Mouse (Mus musculus): ENCODE results near the gene 1700067K01Rik. TPM values are rescaled to one million over a fixed set of nuclear protein-coding genes. Genes with fewer than 3 reads are reported as not detected.
A peak's percentile ranks its signal among the peaks of the same experiment; 100 is the strongest.
"Not testable (repeated sequence)": the region's sequence is repeated elsewhere in the genome, so short reads cannot be mapped to it uniquely, and the experiment has no call there.

Gene 1700067K01Rik
- polyA plus RNA-seq, 1 experiment, result 1.5 TPM

GRCm38 (mm10) chr8:84003612-84004246 is 2.4 kb downstream of the 1700067K01Rik start:
- Histone ChIP-seq H3K4me1 (ENCODE audit: control insufficient read depth, insufficient read depth, low read length) (peaks cover 7% of the 10 kb centered on the region), H3K27me3 (ENCODE audit: control insufficient read depth, insufficient read depth, low read length, poor library complexity, severe bottlenecking) (no peaks in the 10 kb centered on the region), H3K27ac (ENCODE audit: insufficient read depth, low read length) (no peak overlapping the region; the same call in 1 of the 2 replicates), H3K36me3 (ENCODE audit: control insufficient read depth, insufficient read depth, low read length, poor library complexity, severe bottlenecking) (peaks cover 18% of the 10 kb centered on the region), H3K4me3 (ENCODE audit: low read depth, low read length) (peak overlapping the region; percentile 93), H3K9ac (ENCODE audit: low read depth, poor library complexity, severe bottlenecking) (peak overlapping the region; percentile 88), H3K9me3 (replicated peaks; ENCODE audit: control insufficient read depth, insufficient read depth, low read length, poor library complexity, severe bottlenecking) (no peaks in the 10 kb centered on the region)
- TF ChIP-seq EP300 (IDR thresholded peaks at IDR 0.05; ENCODE audit: insufficient read depth, low read depth, low read length), result no peak
- TF ChIP-seq CTCF (IDR thresholded peaks at IDR 0.05; ENCODE audit: low read depth, low read length), result no peak
- no peak for TF ChIP-seq POLR2A (IDR thresholded peaks at IDR 0.05; ENCODE audit: insufficient read depth, low read length)

GRCm38 (mm10) chr8:84004533-84005201 is 3.4 kb downstream of the 1700067K01Rik start:
- H3K9ac ChIP-seq (ENCODE audit: low read depth, poor library complexity, severe bottlenecking), result peak overlapping the region; percentile 88
- peak overlapping the region; percentile 93 for H3K4me3 ChIP-seq (ENCODE audit: low read depth, low read length)
- H3K27me3 ChIP-seq (ENCODE audit: control insufficient read depth, insufficient read depth, low read length, poor library complexity, severe bottlenecking), result no peaks in the 10 kb centered on the region
- no peak for TF ChIP-seq EP300 (IDR thresholded peaks at IDR 0.05; ENCODE audit: insufficient read depth, low read depth, low read length)
- peak; percentile 19 for TF ChIP-seq POLR2A (IDR thresholded peaks at IDR 0.05; ENCODE audit: insufficient read depth, low read length)
- no peaks in the 10 kb centered on the region for H3K9me3 ChIP-seq (replicated peaks; ENCODE audit: control insufficient read depth, insufficient read depth, low read length, poor library complexity, severe bottlenecking)
- peaks cover 13% of the 10 kb centered on the region for H3K36me3 ChIP-seq (ENCODE audit: control insufficient read depth, insufficient read depth, low read length, poor library complexity, severe bottlenecking)
- H3K4me1 ChIP-seq (ENCODE audit: control insufficient read depth, insufficient read depth, low read length), result peaks cover under 1% of the 10 kb centered on the region
- H3K27ac ChIP-seq (ENCODE audit: insufficient read depth, low read length), result peak overlapping the region; percentile 62

GRCm38 (mm10) chr8:84005502-84005901 is 4.2 kb downstream of the 1700067K01Rik start:
- H3K27ac ChIP-seq (ENCODE audit: insufficient read depth, low read length); H3K9me3 ChIP-seq (replicated peaks; ENCODE audit: control insufficient read depth, insufficient read depth, low read length, poor library complexity, severe bottlenecking); H3K9ac ChIP-seq (ENCODE audit: low read depth, poor library complexity, severe bottlenecking); H3K4me3 ChIP-seq (ENCODE audit: low read depth, low read length); H3K36me3 ChIP-seq (ENCODE audit: control insufficient read depth, insufficient read depth, low read length, poor library complexity, severe bottlenecking); H3K4me1 ChIP-seq (ENCODE audit: control insufficient read depth, insufficient read depth, low read length); H3K27me3 ChIP-seq (ENCODE audit: control insufficient read depth, insufficient read depth, low read length, poor library complexity, severe bottlenecking): not testable (repeated sequence)

GRCm38 (mm10) chr8:84008362-84008761 is 7.1 kb downstream of the 1700067K01Rik start:
- Histone ChIP-seq H3K36me3 (ENCODE audit: control insufficient read depth, insufficient read depth, low read length, poor library complexity, severe bottlenecking) (no peaks in the 10 kb centered on the region), H3K4me3 (ENCODE audit: low read depth, low read length) (no peak overlapping the region), H3K27me3 (ENCODE audit: control insufficient read depth, insufficient read depth, low read length, poor library complexity, severe bottlenecking) (0 out of 2 replicates have a peak, but pooled peaks cover 5% of the 10 kb centered on the region), H3K27ac (ENCODE audit: insufficient read depth, low read length) (peak overlapping the region; percentile 18; the same call in 1 of the 2 replicates), H3K9me3 (replicated peaks; ENCODE audit: control insufficient read depth, insufficient read depth, low read length, poor library complexity, severe bottlenecking) (no peaks in the 10 kb centered on the region), H3K4me1 (ENCODE audit: control insufficient read depth, insufficient read depth, low read length) (no peaks in the 10 kb centered on the region), H3K9ac (ENCODE audit: low read depth, poor library complexity, severe bottlenecking) (no peak overlapping the region)
- TF ChIP-seq POLR2A (IDR thresholded peaks at IDR 0.05; ENCODE audit: insufficient read depth, low read length) (no peak), EP300 (IDR thresholded peaks at IDR 0.05; ENCODE audit: insufficient read depth, low read depth, low read length) (peak; percentile 93), CTCF (IDR thresholded peaks at IDR 0.05; ENCODE audit: low read depth, low read length) (peak; percentile 81)

GRCm38 (mm10) chr8:84009876-84010275 is 8.6 kb downstream of the 1700067K01Rik start:
- H3K4me3 ChIP-seq (ENCODE audit: low read depth, low read length), result no peak overlapping the region

More at GRCm38 (mm10) chr8:84009876-84010275, 8.6 kb downstream of the 1700067K01Rik start:
- peak overlapping the region; percentile 94; the same call in 1 of the 2 replicates for H3K9ac ChIP-seq (ENCODE audit: low read depth, poor library complexity, severe bottlenecking)
- no peak overlapping the region for H3K27ac ChIP-seq (ENCODE audit: insufficient read depth, low read length)
- 0 out of 2 replicates have a peak, but pooled peaks cover 5% of the 10 kb centered on the region for H3K27me3 ChIP-seq (ENCODE audit: control insufficient read depth, insufficient read depth, low read length, poor library complexity, severe bottlenecking)
- H3K36me3 ChIP-seq (ENCODE audit: control insufficient read depth, insufficient read depth, low read length, poor library complexity, severe bottlenecking), result no peaks in the 10 kb centered on the region
- H3K9me3 ChIP-seq (replicated peaks; ENCODE audit: control insufficient read depth, insufficient read depth, low read length, poor library complexity, severe bottlenecking), result no peaks in the 10 kb centered on the region
- H3K4me1 ChIP-seq (ENCODE audit: control insufficient read depth, insufficient read depth, low read length), result no peaks in the 10 kb centered on the region
- TF ChIP-seq EP300 (IDR thresholded peaks at IDR 0.05; ENCODE audit: insufficient read depth, low read depth, low read length) (no peak), CTCF (IDR thresholded peaks at IDR 0.05; ENCODE audit: low read depth, low read length) (peak; percentile 97)
